Mouse (Mus musculus) mouse embryonic stem cell (cell line): ENCODE measurements around the gene Prkag2.
"Not testable (repeated sequence)": the region's sequence is repeated elsewhere in the genome, so short reads cannot be mapped to it uniquely, and the experiment has no call there.

Experiments
- in situ Hi-C, 2 experiments: fragments of 300-500 bp; cut with MboI; formaldehyde crosslinking; loops; 1 replicate in 1 of 2; 3 replicates in 1 of 2; pipeline ENCODE4 v1.14.3; 2019 to 2020; ENCODE audit warnings: low sequenced_read_pairs in 2 of 2, low pct_unique_long_range_greater_than_20kb in 1 of 2, mixed read lengths in 1 of 2; ENCODE audit not compliant: unreplicated experiment in 1 of 2

Prkag2 gene

GRCm38 (mm10) chr5:24826056-24826770 is 274.2 kb downstream of the Prkag2 start:
- in situ Hi-C loops, result no loop called here

GRCm38 (mm10) chr5:24825365-24826055 is 274.9 kb downstream of the Prkag2 start:
- in situ Hi-C loops, result no loop called here

GRCm38 (mm10) chr5:24823864-24824405 is 276.5 kb downstream of the Prkag2 start:
- in situ Hi-C loops, result no loop called here

GRCm38 (mm10) chr5:24822781-24823180 is 277.7 kb downstream of the Prkag2 start:
- in situ Hi-C loops, result no loop called here

GRCm38 (mm10) chr5:24822231-24822630 is 278.2 kb downstream of the Prkag2 start:
- in situ Hi-C loops, result not testable (repeated sequence)

GRCm38 (mm10) chr5:24821403-24821841 is 279.0 kb downstream of the Prkag2 start:
- in situ Hi-C loops, result no loop called here

- in situ Hi-C loops, result no loop called here
Measured at GRCm38 (mm10) chr5:24820627-24821026, 279.8 kb downstream of the Prkag2 start.

- in situ Hi-C loops, result no loop called here
Measured at GRCm38 (mm10) chr5:24817191-24817590, 283.3 kb downstream of the Prkag2 start.

GRCm38 (mm10) chr5:24813946-24814345 is 286.5 kb downstream of the Prkag2 start:
- in situ Hi-C loops, result no loop called here

- in situ Hi-C loops, result no loop called here
Measured at GRCm38 (mm10) chr5:24813005-24813404, 287.4 kb downstream of the Prkag2 start.
